Mouse (Mus musculus) layer of hippocampus, adult 18-20 months (tissue): ENCODE data around the gene Slc8a1. TPM values are rescaled to one million over a fixed set of nuclear protein-coding genes. Genes with fewer than 3 reads are reported as not detected.

Experiments
- DNase-seq, 2 experiments: peaks; one replicate each; pipeline ENCODE4 v3.0.0; 2022; ENCODE audit warnings: low spot score in 2 of 2
- total RNA-seq, 2 experiments: library from RNA; stranded (reverse); gene quantifications; 2 replicates each; pipeline ENCODE4 v1.2.3; 2021

Gene Slc8a1
- total RNA-seq, 2 experiments from 2014 or later, result 295 to 301 TPM

DNA sequence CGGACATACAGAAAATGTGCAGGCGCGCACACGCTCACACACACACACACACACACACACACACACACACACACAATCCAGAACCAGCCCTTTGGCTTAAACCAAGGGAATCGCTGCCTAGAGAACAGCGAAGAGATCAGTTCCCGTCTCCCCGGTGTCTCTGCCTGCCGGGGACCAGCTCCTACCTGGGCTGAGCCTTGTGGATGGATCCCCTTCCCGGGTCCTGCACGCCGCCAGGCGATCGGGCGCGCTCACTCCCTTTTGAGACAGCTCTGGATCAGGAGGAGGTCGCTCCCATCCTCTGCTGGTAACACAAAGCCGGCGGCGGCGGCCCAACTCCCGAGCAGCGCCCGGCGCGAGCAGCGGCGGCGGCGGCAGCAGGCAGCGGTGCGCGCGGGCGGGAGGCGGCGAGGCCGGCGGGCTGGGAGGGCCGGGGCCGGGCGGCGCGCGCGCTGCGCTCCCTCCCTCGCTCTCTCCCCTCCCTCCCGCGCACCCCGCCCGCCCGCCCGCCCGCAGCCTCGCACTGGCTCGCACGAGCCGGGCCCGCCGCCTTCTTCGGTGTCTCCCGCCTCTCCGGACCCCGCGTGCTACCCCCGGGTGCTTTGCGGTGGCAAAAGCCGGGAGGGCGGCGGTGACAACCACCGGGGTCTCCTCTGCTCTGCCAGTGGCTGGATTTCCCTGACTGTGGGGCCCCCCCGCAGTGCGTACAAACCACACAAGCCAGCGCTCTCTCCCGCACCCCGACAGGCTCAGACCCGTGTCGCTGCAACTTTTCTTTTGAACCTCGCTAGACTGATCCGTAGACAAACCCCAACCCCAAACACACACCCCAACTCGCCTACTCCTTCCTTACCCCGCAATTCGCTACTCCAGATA is 68.1 kb downstream of the Slc8a1 start:
- peak; percentile 50 to 59 for DNase-seq

DNA sequence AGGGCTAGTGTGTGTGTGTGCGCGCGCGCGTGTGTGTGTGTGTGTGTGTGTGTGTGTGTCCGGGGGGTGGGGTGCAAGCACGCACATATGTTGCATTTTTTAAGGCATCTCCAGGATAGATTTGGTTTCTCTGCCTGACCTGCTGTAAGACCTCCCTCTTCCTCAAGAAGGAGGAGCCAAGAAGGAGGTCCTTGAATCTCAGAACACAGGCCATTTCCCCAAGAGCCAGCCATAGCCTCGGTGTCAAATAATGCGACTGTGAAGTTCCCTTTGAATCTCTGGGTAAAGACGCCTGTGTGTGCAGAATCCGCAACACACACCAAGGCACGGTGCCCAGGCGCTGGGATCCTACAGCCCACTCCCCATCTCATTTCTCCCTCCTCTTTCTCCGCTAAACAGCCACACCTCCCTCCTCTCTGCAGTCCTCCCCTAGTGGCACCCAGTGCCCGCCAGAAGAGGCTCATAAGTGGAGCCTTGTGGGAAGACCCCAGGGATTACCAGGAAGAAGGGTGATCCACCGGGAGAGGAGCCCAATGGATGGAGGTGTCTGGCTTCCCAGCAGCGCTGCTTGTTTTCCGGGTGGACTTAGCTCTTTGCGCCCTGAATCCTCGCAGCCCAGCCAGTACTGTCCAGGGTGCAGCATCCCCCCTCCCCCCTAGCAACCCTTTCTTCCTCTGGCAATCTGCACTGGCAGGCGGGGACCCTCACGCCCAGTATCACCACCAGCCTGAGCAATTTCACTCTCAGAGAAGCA is 68.9 kb downstream of the Slc8a1 start:
- DNase-seq, result peak; percentile 55 to 60

DNA sequence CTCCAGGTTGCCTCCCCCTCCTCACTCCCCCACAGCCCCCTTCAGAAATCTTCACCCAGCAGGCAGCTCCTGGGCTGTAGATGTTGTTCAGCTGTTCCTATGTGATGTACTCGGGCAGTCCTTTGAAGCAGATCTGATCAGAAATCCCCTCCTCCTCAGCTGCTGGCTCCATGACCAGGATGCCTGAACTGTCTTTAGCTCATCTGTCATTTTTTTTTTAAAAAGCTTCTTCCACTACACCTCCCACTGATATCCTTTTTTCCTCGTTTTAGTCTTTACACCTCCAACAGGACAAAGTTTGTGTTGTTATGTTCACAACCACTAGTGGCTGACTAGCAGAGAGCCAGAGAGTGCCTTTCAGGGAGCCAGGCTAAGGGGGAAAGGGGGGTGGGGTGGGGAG is 69.7 kb downstream of the Slc8a1 start:
- DNase-seq, result no peak

- DNase-seq, result no peak
Observed at GRCm38 (mm10) chr17:81667935-81668334, 70.2 kb downstream of the Slc8a1 start.

DNA sequence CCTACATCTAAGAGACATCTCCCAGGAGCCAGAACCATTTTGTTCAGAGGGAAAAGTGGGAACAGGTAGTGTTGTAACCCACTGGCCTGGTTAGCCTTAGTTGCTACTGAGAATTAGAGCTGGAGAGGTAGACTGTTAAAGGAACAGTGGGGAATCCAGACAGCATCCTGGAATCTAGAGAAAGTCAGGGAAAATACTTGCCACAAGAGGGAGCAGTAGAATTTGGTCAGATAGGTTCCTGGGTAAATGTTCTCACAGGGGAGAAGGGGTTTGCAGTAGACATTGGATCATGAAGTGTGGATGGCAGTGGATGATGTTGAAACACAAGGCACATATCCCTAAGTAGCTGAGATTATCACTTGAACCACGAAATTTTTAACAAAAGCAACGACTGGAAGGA is 71.6 kb downstream of the Slc8a1 start:
- peak in 1 of 2 experiments; percentile 76 for DNase-seq

- no peak for DNase-seq
Observed at GRCm38 (mm10) chr17:81664916-81665315, 73.3 kb downstream of the Slc8a1 start.

DNA sequence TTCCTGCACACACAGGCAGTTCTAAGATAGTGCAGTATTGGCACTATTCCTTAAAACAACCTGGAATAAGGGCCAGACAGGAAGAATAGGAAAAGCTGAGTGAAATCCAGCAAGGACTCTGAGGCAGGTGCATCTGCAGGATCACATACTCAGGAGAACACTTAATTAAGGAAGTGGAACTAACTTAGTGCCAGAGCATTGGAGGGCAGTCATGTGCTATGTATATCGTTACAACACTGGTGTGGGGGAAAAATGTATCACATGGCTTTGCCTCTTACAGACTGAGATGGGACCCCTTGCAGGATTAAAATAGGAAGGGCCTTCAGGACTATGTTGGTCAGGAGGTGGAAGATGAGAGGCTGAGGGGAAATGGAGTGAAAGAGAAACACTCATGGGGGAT is 80.3 kb downstream of the Slc8a1 start:
- no peak for DNase-seq

- DNase-seq, result no peak
Observed at GRCm38 (mm10) chr17:81654548-81654947, 83.6 kb downstream of the Slc8a1 start.

- no peak for DNase-seq
Observed at GRCm38 (mm10) chr17:81652958-81653357, 85.2 kb downstream of the Slc8a1 start.

GRCm38 (mm10) chr17:81636822-81637221 is 101.4 kb downstream of the Slc8a1 start:
- DNase-seq, result no peak

GRCm38 (mm10) chr17:81630471-81630870 is 107.7 kb downstream of the Slc8a1 start:
- no peak for DNase-seq

GRCm38 (mm10) chr17:81621188-81621644 is 117.0 kb downstream of the Slc8a1 start:
- peak; percentile 36 for DNase-seq

- no peak for DNase-seq
Observed at GRCm38 (mm10) chr17:81618461-81618860, 119.7 kb downstream of the Slc8a1 start.

DNA sequence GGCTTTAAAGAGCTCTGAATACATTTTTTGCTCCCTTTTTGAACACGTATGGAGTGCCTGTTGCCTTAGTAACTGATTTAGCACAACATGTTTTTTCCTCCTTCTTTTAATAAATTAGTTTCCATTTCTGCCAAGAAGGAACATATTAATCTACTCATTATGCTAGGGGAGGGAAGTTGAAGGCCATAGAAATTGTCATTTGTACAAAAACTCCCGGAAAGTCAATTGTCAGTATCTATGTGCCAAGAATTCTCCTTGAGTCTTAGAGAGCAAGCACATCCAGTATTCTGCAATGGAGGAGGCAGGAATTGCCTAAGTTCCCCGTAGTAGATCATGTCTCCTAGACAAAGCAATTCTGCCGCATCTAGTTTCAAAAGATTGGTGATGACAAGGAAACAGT is 121.9 kb downstream of the Slc8a1 start:
- peak in 1 of 2 experiments; percentile 26 for DNase-seq

DNA sequence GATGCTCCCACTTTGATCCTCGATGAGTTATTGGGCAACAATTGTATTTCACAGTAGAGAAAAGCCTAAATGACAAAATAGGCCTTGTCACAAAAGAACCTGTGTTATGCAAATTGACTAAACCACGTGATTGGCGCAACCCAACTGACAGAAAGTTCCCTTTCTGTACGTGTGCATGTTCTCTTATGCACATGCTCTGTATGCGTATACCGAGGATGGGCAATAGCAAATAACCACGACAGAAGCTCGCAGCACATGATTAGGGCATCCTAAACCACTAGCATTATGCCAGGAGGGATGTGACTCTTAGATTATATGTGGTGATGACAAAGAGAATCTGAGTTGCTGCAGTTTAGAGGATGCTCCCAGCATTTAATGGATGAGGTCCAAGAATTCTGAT is 122.8 kb downstream of the Slc8a1 start:
- no peak for DNase-seq

GRCm38 (mm10) chr17:81607515-81607914 is 130.7 kb downstream of the Slc8a1 start:
- DNase-seq, result no peak

DNA sequence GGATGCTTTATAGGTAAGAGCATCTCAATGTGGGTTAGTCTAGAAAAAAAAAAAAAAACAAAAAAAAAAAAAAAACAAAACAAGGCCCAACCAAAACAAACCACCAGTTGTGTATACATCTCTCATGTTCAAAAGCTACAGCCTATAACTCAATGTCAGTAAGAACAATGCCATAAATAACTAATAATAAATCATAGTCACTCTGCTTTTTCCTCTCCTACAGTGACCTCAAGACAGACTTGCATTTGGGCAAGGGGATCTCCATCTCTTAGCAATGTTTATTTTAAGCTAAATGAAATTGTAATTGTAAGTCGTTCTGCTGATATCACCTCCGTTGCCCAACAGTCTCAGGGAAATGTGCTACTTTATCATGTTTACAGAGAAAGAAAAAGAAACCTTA is 132.1 kb downstream of the Slc8a1 start:
- no peak for DNase-seq

GRCm38 (mm10) chr17:81605219-81605660 is 132.9 kb downstream of the Slc8a1 start:
- no peak for DNase-seq

GRCm38 (mm10) chr17:81599072-81599471 is 139.1 kb downstream of the Slc8a1 start:
- no peak for DNase-seq

DNA sequence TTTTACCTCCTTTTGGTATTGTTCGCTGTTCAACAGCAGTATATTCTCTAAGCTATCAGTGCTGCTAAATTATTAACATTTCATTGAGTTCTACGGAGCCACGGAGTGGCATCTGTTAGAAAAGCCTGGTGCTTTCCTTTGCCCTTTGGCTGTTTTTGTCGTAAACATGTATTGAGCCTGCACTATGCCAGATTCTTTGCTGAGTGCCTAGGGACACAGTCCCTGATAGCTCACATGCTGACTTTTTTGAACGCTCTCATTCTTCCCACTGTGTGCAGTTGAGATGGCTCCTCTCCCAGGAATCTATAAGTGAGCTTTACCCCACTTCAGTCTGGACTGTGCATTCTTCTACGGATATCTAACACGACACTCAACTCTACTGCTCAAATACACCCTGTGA is 148.4 kb downstream of the Slc8a1 start:
- no peak for DNase-seq

DNA sequence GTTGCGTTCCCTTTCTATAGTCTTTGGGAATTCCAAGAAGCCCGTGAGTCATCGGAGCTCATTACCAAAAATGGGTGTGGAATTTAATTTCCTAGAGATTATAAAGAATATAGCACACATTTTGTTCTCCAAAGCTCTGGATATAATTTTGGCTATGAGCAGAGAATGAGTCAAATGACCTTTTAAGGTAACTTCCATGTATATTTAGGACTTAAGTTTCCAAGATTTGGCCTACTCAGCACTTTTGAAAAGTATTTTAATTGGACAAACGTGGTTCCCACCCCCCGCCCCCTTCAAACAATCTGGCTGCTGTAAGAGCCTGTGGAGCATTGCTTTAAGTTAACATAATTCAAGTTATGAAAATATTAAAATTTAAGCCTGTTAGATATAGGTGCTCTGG is 151.4 kb downstream of the Slc8a1 start:
- no peak for DNase-seq

DNA sequence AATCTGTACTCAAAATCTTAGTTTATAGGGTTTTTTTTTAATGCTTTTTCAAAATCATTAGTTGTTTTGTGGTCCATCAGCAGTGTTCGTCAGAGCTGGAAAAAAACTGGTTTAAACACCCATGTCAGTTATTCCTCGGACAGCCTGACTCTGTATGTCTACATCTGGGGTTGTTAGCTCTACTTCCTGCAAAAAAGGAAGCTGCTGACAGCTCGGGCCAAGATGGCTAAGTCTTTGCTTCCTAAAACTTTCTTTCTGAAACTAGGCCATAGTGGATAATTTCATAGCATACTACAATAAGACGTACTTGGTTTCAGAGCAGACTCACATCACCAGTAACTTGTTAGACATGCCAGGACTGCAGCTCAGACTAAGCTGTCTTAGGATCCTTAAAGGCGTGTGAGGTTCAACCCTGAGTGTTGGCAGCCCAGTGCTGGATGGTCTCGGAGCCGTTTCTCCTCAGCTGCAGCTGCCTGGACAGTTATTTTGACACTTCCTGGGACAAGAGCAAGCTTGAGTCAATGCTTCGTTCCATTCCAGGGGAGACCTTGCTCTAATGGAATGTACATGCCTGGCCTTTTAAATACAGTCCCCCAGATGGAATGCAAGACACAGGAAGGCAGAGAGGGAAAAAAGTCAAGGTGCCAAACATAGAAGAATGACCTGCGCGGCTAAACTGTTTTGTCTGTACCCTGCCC is 158.3 kb downstream of the Slc8a1 start:
- no peak for DNase-seq
